Mouse (Mus musculus): ENCODE data around the gene Tm9sf4. TPM values are rescaled to one million over a fixed set of nuclear protein-coding genes. Genes with fewer than 3 reads are reported as not detected.

Gene Tm9sf4
- polyA plus RNA-seq, 1 experiment from 2014 or later: 69.7 TPM

GRCm38 (mm10) chr2:153139996-153140613, 21.0 kb upstream of the Tm9sf4 start:
- no peak overlapping the region for H3K9ac ChIP-seq
- ATAC-seq (ENCODE audit: low read depth): peak; percentile 84
- H3K27ac ChIP-seq (replicated peaks): peak overlapping the region; percentile 52
- no peaks in the 10 kb centered on the region; the same call in 1 of the 2 replicates for H3K4me1 ChIP-seq (replicated peaks)
- H3K4me3 ChIP-seq: no peak overlapping the region
- H3K4me2 ChIP-seq: no peak overlapping the region
- H3K9me3 ChIP-seq: no peaks in the 10 kb centered on the region
- no peaks in the 10 kb centered on the region for H3K27me3 ChIP-seq
- WGBS: 10% methylated on average over 9 of the region's 9 CpGs
- H3K36me3 ChIP-seq: no peaks in the 10 kb centered on the region

GRCm38 (mm10) chr2:153142620-153143199, 18.4 kb upstream of the Tm9sf4 start:
- no peaks in the 10 kb centered on the region; the same call in 1 of the 2 replicates for H3K4me1 ChIP-seq (replicated peaks)
- H3K4me2 ChIP-seq: peak overlapping the region; percentile 22; the same call in 1 of the 2 replicates
- no peak overlapping the region for H3K9ac ChIP-seq
- H3K36me3 ChIP-seq: no peaks in the 10 kb centered on the region
- 26% methylated on average over 10 of the region's 10 CpGs for WGBS
- ATAC-seq (ENCODE audit: low read depth): no peak
- no peak overlapping the region for H3K27ac ChIP-seq (replicated peaks)
- H3K27me3 ChIP-seq: no peaks in the 10 kb centered on the region; the same call in 1 of the 2 replicates
- H3K4me3 ChIP-seq: no peak overlapping the region
- H3K9me3 ChIP-seq: no peaks in the 10 kb centered on the region

GRCm38 (mm10) chr2:153145346-153145745, 15.8 kb upstream of the Tm9sf4 start:
- H3K27me3 ChIP-seq: no peaks in the 10 kb centered on the region; the same call in 1 of the 2 replicates
- H3K36me3 ChIP-seq: no peaks in the 10 kb centered on the region
- H3K4me2 ChIP-seq: no peak overlapping the region
- H3K4me3 ChIP-seq: no peak overlapping the region
- no peaks in the 10 kb centered on the region for H3K9me3 ChIP-seq
- H3K4me1 ChIP-seq (replicated peaks): no peaks in the 10 kb centered on the region; the same call in 1 of the 2 replicates
- H3K9ac ChIP-seq: no peak overlapping the region
- 79% methylated on average over 5 of the region's 5 CpGs for WGBS
- ATAC-seq (ENCODE audit: low read depth): no peak
- no peak overlapping the region for H3K27ac ChIP-seq (replicated peaks)

GRCm38 (mm10) chr2:153147236-153147635, 13.9 kb upstream of the Tm9sf4 start:
- no peak for ATAC-seq (ENCODE audit: low read depth)
- Histone ChIP-seq H3K27me3 (no peaks in the 10 kb centered on the region; the same call in 1 of the 2 replicates), H3K4me2 (no peak overlapping the region), H3K9ac (no peak overlapping the region), H3K9me3 (no peaks in the 10 kb centered on the region), H3K36me3 (no peaks in the 10 kb centered on the region), H3K4me1 (replicated peaks) (no peaks in the 10 kb centered on the region; the same call in 1 of the 2 replicates), H3K27ac (replicated peaks) (no peak overlapping the region), H3K4me3 (no peak overlapping the region)
- 81% methylated on average over 3 of the region's 3 CpGs for WGBS

- H3K4me3 ChIP-seq: no peak overlapping the region
- H3K36me3 ChIP-seq: no peaks in the 10 kb centered on the region
- H3K4me2 ChIP-seq: no peak overlapping the region
- H3K4me1 ChIP-seq (replicated peaks): no peaks in the 10 kb centered on the region
- no peaks in the 10 kb centered on the region for H3K9me3 ChIP-seq
- H3K27me3 ChIP-seq: no peaks in the 10 kb centered on the region; the same call in 1 of the 2 replicates
- ATAC-seq (ENCODE audit: low read depth): peak; percentile 32
- H3K27ac ChIP-seq (replicated peaks): no peak overlapping the region
- WGBS: 21% methylated on average over 3 of the region's 3 CpGs
- no peak overlapping the region for H3K9ac ChIP-seq
Measured at GRCm38 (mm10) chr2:153147715-153148114, 13.4 kb upstream of the Tm9sf4 start.

GRCm38 (mm10) chr2:153149742-153150141, 11.4 kb upstream of the Tm9sf4 start:
- 80% methylated on average over 3 of the region's 3 CpGs for WGBS
- Histone ChIP-seq H3K36me3 (no peaks in the 10 kb centered on the region), H3K9ac (no peak overlapping the region), H3K9me3 (no peaks in the 10 kb centered on the region), H3K4me1 (replicated peaks) (no peaks in the 10 kb centered on the region), H3K4me3 (no peak overlapping the region), H3K4me2 (no peak overlapping the region), H3K27me3 (peaks cover 3% of the 10 kb centered on the region; the same call in 1 of the 2 replicates), H3K27ac (replicated peaks) (no peak overlapping the region)
- no peak for ATAC-seq (ENCODE audit: low read depth)

GRCm38 (mm10) chr2:153151026-153151425, 10.1 kb upstream of the Tm9sf4 start:
- WGBS: 86% methylated on average over 7 of the region's 7 CpGs
- Histone ChIP-seq H3K4me1 (replicated peaks) (no peaks in the 10 kb centered on the region), H3K9ac (no peak overlapping the region), H3K4me2 (no peak overlapping the region), H3K27me3 (peaks cover 3% of the 10 kb centered on the region; the same call in 1 of the 2 replicates), H3K27ac (replicated peaks) (no peak overlapping the region), H3K36me3 (no peaks in the 10 kb centered on the region), H3K4me3 (no peak overlapping the region), H3K9me3 (no peaks in the 10 kb centered on the region)
- ATAC-seq (ENCODE audit: low read depth): no peak

- 0 out of 2 replicates have a peak, but pooled peaks cover 3% of the 10 kb centered on the region for H3K27me3 ChIP-seq
- H3K9me3 ChIP-seq: no peaks in the 10 kb centered on the region
- no peak overlapping the region for H3K27ac ChIP-seq (replicated peaks)
- H3K36me3 ChIP-seq: no peaks in the 10 kb centered on the region
- no peak overlapping the region for H3K4me2 ChIP-seq
- no peak for ATAC-seq (ENCODE audit: low read depth)
- WGBS: 80% methylated on average over 8 of the region's 8 CpGs
- H3K9ac ChIP-seq: no peak overlapping the region
- H3K4me3 ChIP-seq: no peak overlapping the region
- H3K4me1 ChIP-seq (replicated peaks): no peaks in the 10 kb centered on the region
Measured at GRCm38 (mm10) chr2:153151926-153152665, 9.0 kb upstream of the Tm9sf4 start.

- ATAC-seq (ENCODE audit: low read depth): no peak
- no peak overlapping the region for H3K4me2 ChIP-seq
- H3K9me3 ChIP-seq: no peaks in the 10 kb centered on the region
- 74% methylated on average over 4 of the region's 4 CpGs for WGBS
- H3K4me3 ChIP-seq: no peak overlapping the region
- 0 out of 2 replicates have a peak, but pooled peaks cover 3% of the 10 kb centered on the region for H3K27me3 ChIP-seq
- no peaks in the 10 kb centered on the region for H3K36me3 ChIP-seq
- H3K4me1 ChIP-seq (replicated peaks): no peaks in the 10 kb centered on the region
- H3K27ac ChIP-seq (replicated peaks): no peak overlapping the region
- no peak overlapping the region for H3K9ac ChIP-seq
Measured at GRCm38 (mm10) chr2:153153033-153153450, 8.1 kb upstream of the Tm9sf4 start.

GRCm38 (mm10) chr2:153157270-153157669, 3.8 kb upstream of the Tm9sf4 start:
- Histone ChIP-seq H3K4me3 (no peak overlapping the region), H3K4me2 (no peak overlapping the region), H3K9me3 (no peaks in the 10 kb centered on the region), H3K27ac (replicated peaks) (no peak overlapping the region), H3K27me3 (0 out of 2 replicates have a peak, but pooled peaks cover 3% of the 10 kb centered on the region), H3K9ac (no peak overlapping the region), H3K4me1 (replicated peaks) (peaks cover 5% of the 10 kb centered on the region), H3K36me3 (no peaks in the 10 kb centered on the region)
- ATAC-seq (ENCODE audit: low read depth): no peak
- WGBS: 75% methylated on average over 3 of the region's 3 CpGs

GRCm38 (mm10) chr2:153160133-153160532, 970 bp upstream of the Tm9sf4 start:
- WGBS: 91% methylated on average over 5 of the region's 5 CpGs
- no peak for ATAC-seq (ENCODE audit: low read depth)
- Histone ChIP-seq H3K4me2 (no peak overlapping the region), H3K9ac (no peak overlapping the region), H3K36me3 (no peaks in the 10 kb centered on the region), H3K27ac (replicated peaks) (no peak overlapping the region), H3K9me3 (no peaks in the 10 kb centered on the region), H3K4me1 (replicated peaks) (peaks cover 16% of the 10 kb centered on the region), H3K4me3 (0 out of 2 replicates have a peak overlapping the region, but pooled peaks have one; percentile 87), H3K27me3 (no peaks in the 10 kb centered on the region)

GRCm38 (mm10) chr2:153161684-153162080, 579 bp downstream of the Tm9sf4 start:
- H3K4me3 ChIP-seq: peak overlapping the region; percentile 87
- peak overlapping the region; percentile 93 for H3K4me2 ChIP-seq
- ATAC-seq (ENCODE audit: low read depth): peak; percentile 67
- peaks cover 16% of the 10 kb centered on the region for H3K4me1 ChIP-seq (replicated peaks)
- no peaks in the 10 kb centered on the region for H3K36me3 ChIP-seq
- peak overlapping the region; percentile 94 for H3K27ac ChIP-seq (replicated peaks)
- H3K9ac ChIP-seq: peak overlapping the region; percentile 87
- WGBS: under 1% methylated on average over 16 of the region's 16 CpGs
- no peaks in the 10 kb centered on the region for H3K27me3 ChIP-seq
- H3K9me3 ChIP-seq: no peaks in the 10 kb centered on the region

Measured in neural tube, embryonic 13.5 days (tissue).